Mouse (Mus musculus) neural tube, embryonic 11.5 days (tissue): ENCODE results near the gene Vmn2r24. TPM values are rescaled to one million over a fixed set of nuclear protein-coding genes. Genes with fewer than 3 reads are reported as not detected.
"Not testable (repeated sequence)": the region's sequence is repeated elsewhere in the genome, so short reads cannot be mapped to it uniquely, and the experiment has no call there.

Source experiments
- ATAC-seq: fragments of 200-750 bp; cut with Nextera tagmentation; 2 replicates; pipeline ENCODE4 v1.8.0; 2017; ENCODE audit warnings: moderate number of reproducible peaks, mild to moderate bottlenecking, moderate TSS enrichment, moderate library complexity; ENCODE audit not compliant: insufficient read depth, low FRiP score, low TSS enrichment
- DNase-seq: peaks from one replicate; pipeline ENCODE4 v3.0.0-alpha.2; 2015; ENCODE audit warnings: low spot score
- H3K27ac ChIP-seq: fragments of 300-500 bp; sonication (generic); 2 replicates; pipeline ENCODE4 v1.5.1; 2014; ENCODE audit warnings: low read depth, mild to moderate bottlenecking, low read length
- H3K27me3 ChIP-seq: fragments of 300-500 bp; sonication (generic); 2 replicates; pipeline ENCODE4 v1.6.1; 2014; ENCODE audit warnings: mild to moderate bottlenecking, low read length, mixed read lengths; ENCODE audit not compliant: control insufficient read depth, insufficient read depth
- H3K36me3 ChIP-seq: fragments of 300-500 bp; sonication (generic); 2 replicates; pipeline ENCODE4 v1.6.1; 2014; ENCODE audit warnings: mild to moderate bottlenecking, low read length, moderate library complexity, mixed read lengths; ENCODE audit not compliant: control insufficient read depth, insufficient read depth
- H3K4me1 ChIP-seq: fragments of 300-500 bp; sonication (generic); 2 replicates; pipeline ENCODE4 v1.6.1; 2014; ENCODE audit warnings: low read length, mixed read lengths; ENCODE audit not compliant: control insufficient read depth, insufficient read depth
- H3K4me2 ChIP-seq: fragments of 300-500 bp; sonication (generic); 2 replicates; pipeline ENCODE4 v1.6.1; 2014; ENCODE audit warnings: low read depth, mild to moderate bottlenecking, moderate library complexity
- H3K4me3 ChIP-seq: fragments of 300-500 bp; sonication (generic); 2 replicates; pipeline ENCODE4 v1.5.1; 2014; ENCODE audit warnings: low read depth, low read length
- H3K9ac ChIP-seq: fragments of 300-500 bp; sonication (generic); 2 replicates; pipeline ENCODE4 v1.6.1; 2014; ENCODE audit warnings: mild to moderate bottlenecking, low read length
- H3K9me3 ChIP-seq: fragments of 300-500 bp; sonication (generic); 2 replicates; pipeline ENCODE4 v1.6.1; 2016; ENCODE audit warnings: low read length; ENCODE audit not compliant: control insufficient read depth
- WGBS: fragments of 180-500 bp; shearing (Covaris S2); extraction: QIAGEN DNeasy Blood & Tissue Kit; methylation state at CpG from one replicate; pipeline ENCODE4 v1.1.7; 2014; 5-methylcytosine and 5-hydroxymethylcytosine counted together
- polyA plus RNA-seq: library from polyadenylated mRNA; unstranded; fragments of >200 nt; fragmentation: Nextera tagmentation; extraction: Ambion mirVana; gene quantifications from 2 replicates; pipeline ENCODE4 v1.2.1, GENCODE M21; 2014

Vmn2r24 gene
- polyA plus RNA-seq, result not detected in 2 replicates

DNA sequence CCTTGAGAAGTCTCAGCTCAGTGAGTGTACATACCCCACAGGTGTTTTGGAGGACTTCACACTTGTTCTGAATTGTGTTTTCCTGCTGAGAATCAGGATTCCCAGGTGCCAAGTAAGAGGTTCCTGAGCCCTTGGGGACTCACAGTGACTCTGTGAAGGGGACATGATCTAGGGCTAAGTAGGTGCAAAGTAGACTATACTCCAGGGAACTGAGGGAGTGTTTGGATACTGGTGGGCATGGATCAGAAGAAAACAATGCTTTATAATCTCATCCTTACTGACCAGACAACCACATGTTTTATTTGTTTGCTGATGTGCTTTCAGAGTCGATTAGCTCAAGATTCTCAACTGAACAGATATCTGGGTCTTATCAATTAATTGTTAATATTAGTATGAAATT is at the start of gene Vmn2r24:
Gene Vmn2r24 (plus strand): TSS at position 301 of the 400 bp plus-strand sequence.
- Histone ChIP-seq H3K4me1 (no peaks in the 10 kb centered on the region), H3K9ac (no peak within 1 kb of the TSS), H3K4me2 (no peak within 1 kb of the TSS), H3K9me3 (no peaks in the 10 kb centered on the region), H3K4me3 (no peak within 1 kb of the TSS), H3K36me3 (no peaks in the 10 kb centered on the region), H3K27ac (no peak within 1 kb of the TSS), H3K27me3 (no peaks in the 10 kb centered on the region)
- 75% methylated on average over 1 of the region's 1 CpGs for WGBS
- no peak for DNase-seq
- ATAC-seq, result no peak

GRCm38 (mm10) chr6:123770031-123770430 is 8.6 kb upstream of the Vmn2r24 start:
- Histone ChIP-seq H3K9ac (no peak overlapping the region), H3K27me3 (no peaks in the 10 kb centered on the region), H3K4me2 (no peak overlapping the region), H3K4me3 (no peak overlapping the region), H3K27ac (no peak overlapping the region), H3K36me3 (no peaks in the 10 kb centered on the region), H3K9me3 (no peaks in the 10 kb centered on the region), H3K4me1 (no peaks in the 10 kb centered on the region)
- ATAC-seq (no peak), DNase-seq (no peak)
- WGBS, result 92% methylated on average over 3 of the region's 3 CpGs

DNA sequence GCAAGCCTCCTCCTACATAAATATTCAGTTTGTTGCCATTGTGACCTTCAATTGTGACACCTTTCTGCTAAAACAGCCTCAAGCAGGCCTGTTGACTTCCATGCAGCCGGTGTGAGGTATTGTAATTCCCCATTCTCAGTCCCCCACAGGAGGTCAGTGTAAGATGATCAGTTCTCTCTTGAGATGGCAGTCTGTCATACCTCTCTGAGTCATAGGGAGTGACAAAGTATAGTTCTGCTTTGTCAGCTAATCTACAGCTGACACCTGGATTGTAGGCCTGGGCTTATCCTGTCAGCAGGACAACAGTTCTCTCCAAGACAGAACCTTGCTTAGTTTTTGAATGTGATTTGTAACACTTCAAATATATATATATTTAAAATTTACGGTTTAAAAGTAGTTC is 6.2 kb downstream of the Vmn2r24 start:
- H3K27me3 ChIP-seq, result no peaks in the 10 kb centered on the region
- H3K4me1 ChIP-seq, result no peaks in the 10 kb centered on the region
- no peak overlapping the region for H3K4me3 ChIP-seq
- no peak overlapping the region for H3K4me2 ChIP-seq
- DNase-seq, result no peak
- WGBS, result 62% methylated on average over 2 of the region's 2 CpGs
- no peak for ATAC-seq
- H3K36me3 ChIP-seq, result no peaks in the 10 kb centered on the region
- H3K9me3 ChIP-seq, result no peaks in the 10 kb centered on the region
- H3K27ac ChIP-seq, result no peak overlapping the region
- H3K9ac ChIP-seq, result no peak overlapping the region

- Histone ChIP-seq H3K9ac (no peak overlapping the region), H3K4me2 (no peak overlapping the region), H3K27me3 (no peaks in the 10 kb centered on the region), H3K27ac (no peak overlapping the region), H3K36me3 (no peaks in the 10 kb centered on the region), H3K9me3 (no peaks in the 10 kb centered on the region), H3K4me3 (no peak overlapping the region), H3K4me1 (no peaks in the 10 kb centered on the region)
- DNase-seq (no peak), ATAC-seq (no peak)
- 44% methylated on average over 9 of the region's 9 CpGs for WGBS
Measured at GRCm38 (mm10) chr6:123793746-123794145, 15.1 kb downstream of the Vmn2r24 start.

DNA sequence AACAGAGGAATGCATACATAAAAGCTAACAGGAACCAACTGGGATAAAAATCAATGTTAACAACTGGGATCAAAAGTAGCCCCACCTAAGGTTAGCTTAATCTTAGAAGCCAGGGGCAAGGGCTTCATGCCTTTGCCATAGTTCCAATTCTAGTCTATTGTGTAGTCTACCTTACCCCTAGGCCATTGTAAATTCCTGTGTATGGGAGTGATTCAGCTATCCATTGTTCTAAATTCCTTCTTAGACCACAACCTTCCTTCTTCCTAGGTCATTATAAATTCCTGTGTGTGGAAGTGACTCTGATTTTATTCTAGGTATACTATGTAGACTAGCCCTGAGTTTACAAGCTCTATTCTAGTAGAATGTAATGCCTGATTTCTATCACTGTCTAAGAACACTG is 31.6 kb downstream of the Vmn2r24 start:
- H3K27ac ChIP-seq, H3K4me3 ChIP-seq, DNase-seq, H3K4me1 ChIP-seq, H3K4me2 ChIP-seq, H3K9me3 ChIP-seq, H3K27me3 ChIP-seq, H3K36me3 ChIP-seq, H3K9ac ChIP-seq, ATAC-seq: not testable (repeated sequence)

DNA sequence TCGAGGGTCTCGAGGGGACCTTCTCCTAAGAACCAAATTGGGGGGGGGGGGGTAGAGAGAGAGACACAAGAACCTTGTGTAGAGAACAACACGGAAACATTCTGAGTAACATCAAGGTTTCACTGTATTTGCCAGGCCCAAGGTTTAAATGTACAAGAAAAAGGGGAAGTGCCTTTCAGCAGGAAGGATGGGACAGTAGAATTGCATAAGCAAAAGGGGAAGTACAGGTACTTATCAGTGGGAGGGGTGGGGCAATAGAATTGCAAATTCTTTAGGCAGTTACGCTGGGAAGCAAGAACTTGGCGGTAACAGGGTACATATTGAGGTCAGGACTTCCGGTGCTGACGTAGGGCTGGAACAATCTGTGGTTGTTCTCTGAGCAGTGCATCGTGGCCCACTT is 41.3 kb downstream of the Vmn2r24 start:
- Histone ChIP-seq H3K27me3 (no peaks in the 10 kb centered on the region), H3K4me1 (no peaks in the 10 kb centered on the region), H3K36me3 (no peaks in the 10 kb centered on the region), H3K4me3 (no peak overlapping the region), H3K9me3 (no peaks in the 10 kb centered on the region), H3K4me2 (no peak overlapping the region), H3K27ac (no peak overlapping the region), H3K9ac (no peak overlapping the region)
- DNase-seq (no peak), ATAC-seq (no peak)
- WGBS, result 84% methylated on average over 8 of the region's 8 CpGs

DNA sequence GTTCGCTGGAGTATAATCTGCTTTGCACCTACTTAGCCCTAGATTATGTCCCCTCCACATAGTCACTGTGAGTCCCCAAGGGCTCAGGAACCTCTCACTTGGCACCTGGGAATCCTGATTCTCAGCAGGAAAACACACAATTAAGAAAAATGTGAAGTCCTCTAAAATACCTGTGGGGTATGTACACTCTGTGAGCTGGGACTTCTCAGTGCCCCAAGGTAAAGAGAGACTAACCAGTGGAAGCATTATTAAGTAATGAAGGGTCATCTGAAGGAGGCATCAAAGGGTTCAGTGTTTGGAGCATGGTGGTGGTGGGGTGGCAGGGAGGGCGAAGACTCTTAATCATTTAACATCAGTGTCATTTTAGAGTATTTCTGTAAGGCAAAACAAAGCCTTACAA is 74.7 kb downstream of the Vmn2r24 start, which contains the start of gene Vmn2r25:
Gene Vmn2r25 (minus strand): TSS at position 101 of the 400 bp plus-strand sequence.
- not testable (repeated sequence) for H3K4me2 ChIP-seq, H3K4me3 ChIP-seq, H3K36me3 ChIP-seq, H3K9me3 ChIP-seq, H3K9ac ChIP-seq, H3K27ac ChIP-seq, ATAC-seq, DNase-seq, H3K27me3 ChIP-seq, H3K4me1 ChIP-seq
- 70% methylated on average over 1 of the region's 2 CpGs for WGBS

Other genes starting within 250 kb of the Vmn2r24 start
- not detected in 2 replicates for gene Vmn2r21, start 245.5 kb upstream of the Vmn2r24 start, polyA plus RNA-seq
- not detected in 2 replicates for gene Vmn2r22, start 128.2 kb upstream of the Vmn2r24 start, polyA plus RNA-seq
- gene Vmn2r23, start 76.2 kb upstream of the Vmn2r24 start, polyA plus RNA-seq, result not detected in 2 replicates
- not detected in 2 replicates for gene Vmn2r25, start 74.6 kb downstream of the Vmn2r24 start, polyA plus RNA-seq
- gene Vmn2r26, start 245.7 kb downstream of the Vmn2r24 start, polyA plus RNA-seq, result not detected in 2 replicates